Mouse (Mus musculus): ENCODE measurements around the gene Mycbpap.

DNA sequence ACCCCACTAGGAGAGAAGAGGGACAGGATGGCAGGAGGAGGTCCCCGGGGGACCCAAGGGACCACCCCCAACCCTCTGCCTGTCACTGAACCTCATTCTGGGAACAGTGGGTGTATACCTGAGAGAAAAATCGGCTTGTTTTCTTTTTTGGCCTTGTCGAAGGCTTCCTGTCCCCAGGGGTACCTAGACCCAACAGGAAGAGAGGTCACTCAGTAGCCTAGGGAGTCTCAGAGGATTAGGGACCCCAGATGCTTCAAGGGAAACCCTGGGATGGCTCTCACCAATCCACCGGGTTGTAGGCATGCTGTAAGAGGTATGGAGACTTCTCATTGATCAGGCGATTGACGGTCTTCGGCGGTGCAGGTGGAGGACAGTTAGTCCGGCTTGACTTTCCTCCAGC lies 36.9 kb downstream of the Mycbpap start:
- TF ChIP-seq CTCF (IDR thresholded peaks at IDR 0.05 in 2 of 3, conservative IDR thresholded peaks at IDR 0.05 in 1 of 3; ENCODE audit: control insufficient read depth in 1 of 3, insufficient read depth in 1 of 3, low read depth in 2 of 3, low read length in 3 of 3, poor library complexity in 1 of 3, severe bottlenecking in 1 of 3) = no peak
- no peak for TF ChIP-seq POLR2A (IDR thresholded peaks at IDR 0.05; ENCODE audit: control insufficient read depth in 1 of 2, insufficient read depth in 1 of 2, low read depth in 1 of 2, low read length in 2 of 2, poor library complexity in 1 of 2)
- no peak for TF ChIP-seq MEF2A (IDR thresholded peaks at IDR 0.05; ENCODE audit: extremely low read depth, insufficient replicate concordance, low read depth, low read length, poor library complexity, severe bottlenecking)
- TF ChIP-seq USF1 (IDR thresholded peaks at IDR 0.05; ENCODE audit: low read depth, low read length) = no peak
- no peak for TF ChIP-seq ZKSCAN1 (IDR thresholded peaks at IDR 0.05; ENCODE audit: low read depth, low read length)
- TF ChIP-seq KAT2A (conservative IDR thresholded peaks at IDR 0.05; ENCODE audit: low read depth, low read length) = no peak
- no peak for TF ChIP-seq MAFK (IDR thresholded peaks at IDR 0.05; ENCODE audit: borderline replicate concordance, low read depth, low read length)
- no peak for TF ChIP-seq ZC3H11A (IDR thresholded peaks at IDR 0.05; ENCODE audit: low read depth, low read length)
- no peak for TF ChIP-seq EP300 (IDR thresholded peaks at IDR 0.05; ENCODE audit: low read depth in 1 of 2, low read length in 2 of 2)
